Mouse (Mus musculus) liver, embryonic 13.5 days (tissue): Measurements from ENCODE around the gene Nde1. TPM values are rescaled to one million over a fixed set of nuclear protein-coding genes. Genes with fewer than 3 reads are reported as not detected.
"Not testable (repeated sequence)": the region's sequence is repeated elsewhere in the genome, so short reads cannot be mapped to it uniquely, and the experiment has no call there.

Experiments
- ATAC-seq: fragments of 200-750 bp; cut with Nextera tagmentation; 2 replicates; pipeline ENCODE4 v1.8.0; 2017; ENCODE audit warnings: low read depth, mild to moderate bottlenecking, moderate number of reproducible peaks, moderate library complexity
- DNase-seq: peaks from one replicate; pipeline ENCODE4 v3.0.0; 2022
- H3K27ac ChIP-seq: fragments of 300-500 bp; sonication (generic); 2 replicates; pipeline ENCODE4 v1.5.1; 2015; ENCODE audit warnings: moderate library complexity, mild to moderate bottlenecking, inconsistent platforms
- H3K27me3 ChIP-seq: fragments of 300-500 bp; sonication (generic); 2 replicates; pipeline ENCODE4 v1.6.1; 2015; ENCODE audit warnings: mild to moderate bottlenecking, inconsistent platforms
- H3K36me3 ChIP-seq: fragments of 300-500 bp; sonication (generic); 2 replicates; pipeline ENCODE4 v1.6.1; 2015; ENCODE audit warnings: mild to moderate bottlenecking, inconsistent platforms
- H3K4me1 ChIP-seq: fragments of 300-500 bp; sonication (generic); replicated peaks from 2 replicates; pipeline ENCODE4 v1.6.1; 2015; ENCODE audit warnings: inconsistent platforms
- H3K4me2 ChIP-seq: fragments of 300-500 bp; sonication (generic); 2 replicates; pipeline ENCODE4 v1.6.1; 2015; ENCODE audit warnings: inconsistent platforms, mild to moderate bottlenecking, moderate library complexity
- H3K4me3 ChIP-seq: fragments of 300-500 bp; sonication (generic); replicated peaks from 2 replicates; pipeline ENCODE4 v1.5.1; 2015; ENCODE audit warnings: mild to moderate bottlenecking, inconsistent platforms
- H3K9ac ChIP-seq: fragments of 300-500 bp; sonication (generic); 2 replicates; pipeline ENCODE4 v1.6.1; 2015; ENCODE audit warnings: mild to moderate bottlenecking, inconsistent platforms
- H3K9me3 ChIP-seq: fragments of 300-500 bp; sonication (generic); replicated peaks from 2 replicates; pipeline ENCODE4 v1.6.1; 2016; ENCODE audit warnings: inconsistent platforms
- WGBS: fragments of 180-500 bp; shearing (Covaris S2); methylation state at CpG from one replicate; pipeline ENCODE4 v1.1.7; 2015; ENCODE audit not compliant: insufficient replicate concordance; 5-methylcytosine and 5-hydroxymethylcytosine counted together
- polyA plus RNA-seq: library from polyadenylated mRNA; unstranded; fragments of >200 nt; fragmentation: Nextera tagmentation; extraction: Ambion mirVana; gene quantifications from 2 replicates; pipeline ENCODE4 v1.2.1, GENCODE M21; 2015

The Nde1 gene
- polyA plus RNA-seq, 1 experiment from 2014 or later = 55.0 TPM

GRCm38 (mm10) chr16:14135014-14135413 lies 28.1 kb upstream of the Nde1 start:
- Histone ChIP-seq H3K4me3 (no peak overlapping the region), H3K36me3 (peaks cover 94% of the 10 kb centered on the region), H3K9ac (no peak overlapping the region), H3K4me1 (no peaks in the 10 kb centered on the region), H3K27ac (no peak overlapping the region), H3K27me3 (no peaks in the 10 kb centered on the region), H3K4me2 (no peak overlapping the region), H3K9me3 (no peaks in the 10 kb centered on the region)
- DNase-seq (no peak), ATAC-seq (no peak)
- 51% methylated on average over 2 of the region's 2 CpGs for WGBS

GRCm38 (mm10) chr16:14137976-14138561 lies 25.0 kb upstream of the Nde1 start:
- Histone ChIP-seq H3K36me3 (peaks cover 90% of the 10 kb centered on the region), H3K27ac (no peak overlapping the region), H3K9ac (no peak overlapping the region), H3K27me3 (no peaks in the 10 kb centered on the region), H3K4me3 (no peak overlapping the region), H3K9me3 (no peaks in the 10 kb centered on the region), H3K4me2 (no peak overlapping the region), H3K4me1 (no peaks in the 10 kb centered on the region)
- ATAC-seq = no peak
- no peak for DNase-seq
- 78% methylated on average over 1 of the region's 1 CpGs for WGBS

DNA sequence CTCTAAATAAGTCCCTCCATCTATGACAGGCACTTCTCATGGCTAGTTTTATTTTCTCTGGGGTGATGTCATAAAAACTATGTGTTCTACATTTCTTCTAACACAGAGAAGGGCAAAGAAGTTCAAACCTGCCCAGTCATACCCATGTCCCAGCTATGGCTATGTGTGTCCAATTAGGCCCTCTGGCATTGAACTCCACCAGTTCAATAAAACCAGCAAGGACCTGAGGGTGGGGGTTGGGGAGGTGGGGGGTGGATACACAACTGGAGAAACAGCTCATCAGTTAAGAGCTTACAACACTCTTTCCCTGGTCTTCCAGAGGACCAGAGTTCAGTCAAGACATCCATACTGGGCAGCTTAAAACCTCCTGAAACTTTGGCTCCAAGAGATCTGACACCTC lies 24.0 kb upstream of the Nde1 start:
- no peaks in the 10 kb centered on the region for H3K9me3 ChIP-seq
- H3K4me3 ChIP-seq = no peak overlapping the region
- ATAC-seq = no peak
- no peak for DNase-seq
- H3K4me2 ChIP-seq = no peak overlapping the region
- no peak overlapping the region for H3K9ac ChIP-seq
- no peak overlapping the region for H3K27ac ChIP-seq
- no peaks in the 10 kb centered on the region for H3K27me3 ChIP-seq
- peaks cover 85% of the 10 kb centered on the region for H3K36me3 ChIP-seq
- H3K4me1 ChIP-seq = no peaks in the 10 kb centered on the region

GRCm38 (mm10) chr16:14143298-14143697 lies 19.8 kb upstream of the Nde1 start:
- no peak overlapping the region for H3K9ac ChIP-seq
- no peak overlapping the region for H3K27ac ChIP-seq
- ATAC-seq = no peak
- 71% methylated on average over 3 of the region's 3 CpGs for WGBS
- DNase-seq = no peak
- no peaks in the 10 kb centered on the region for H3K4me1 ChIP-seq
- no peaks in the 10 kb centered on the region for H3K9me3 ChIP-seq
- no peaks in the 10 kb centered on the region for H3K27me3 ChIP-seq
- H3K36me3 ChIP-seq = peaks cover 80% of the 10 kb centered on the region
- no peak overlapping the region for H3K4me2 ChIP-seq
- no peak overlapping the region for H3K4me3 ChIP-seq

GRCm38 (mm10) chr16:14147712-14148111 lies 15.4 kb upstream of the Nde1 start:
- Histone ChIP-seq H3K27ac (no peak overlapping the region), H3K4me1 (no peaks in the 10 kb centered on the region), H3K36me3 (peaks cover 76% of the 10 kb centered on the region), H3K27me3 (no peaks in the 10 kb centered on the region), H3K4me3 (no peak overlapping the region), H3K9ac (no peak overlapping the region), H3K4me2 (no peak overlapping the region), H3K9me3 (no peaks in the 10 kb centered on the region)
- DNase-seq (no peak), ATAC-seq (no peak)

DNA sequence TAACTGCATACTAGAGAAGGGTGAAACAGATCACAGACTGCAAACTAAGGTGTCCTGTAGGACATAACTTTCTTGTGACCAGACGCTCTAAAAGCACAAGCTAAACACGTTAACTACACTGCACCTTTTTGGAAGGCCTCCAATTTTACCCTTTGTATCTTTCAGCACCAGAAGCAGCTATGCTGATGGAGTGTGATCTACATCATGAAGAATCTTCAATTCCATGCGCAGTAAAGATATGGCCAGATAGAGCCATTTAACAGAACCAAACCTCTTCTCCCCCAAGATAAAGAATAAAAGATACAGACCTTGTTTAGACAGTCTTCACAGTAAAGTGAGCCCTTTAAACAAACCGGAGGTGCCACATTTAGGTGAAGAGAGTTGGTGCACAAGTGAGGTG lies 11.4 kb upstream of the Nde1 start:
- Histone ChIP-seq H3K4me3 (no peak overlapping the region), H3K27me3 (no peaks in the 10 kb centered on the region), H3K27ac (no peak overlapping the region), H3K9ac (no peak overlapping the region), H3K4me1 (peaks cover 3% of the 10 kb centered on the region; the same call in 1 of the 2 replicates), H3K36me3 (peaks cover 56% of the 10 kb centered on the region), H3K9me3 (no peaks in the 10 kb centered on the region), H3K4me2 (no peak overlapping the region)
- ATAC-seq (no peak), DNase-seq (no peak)
- WGBS = 82% methylated on average over 4 of the region's 4 CpGs

GRCm38 (mm10) chr16:14155638-14156037 lies 7.4 kb upstream of the Nde1 start:
- H3K4me2 ChIP-seq, H3K27ac ChIP-seq, H3K27me3 ChIP-seq, H3K4me3 ChIP-seq, ATAC-seq, H3K9ac ChIP-seq, H3K9me3 ChIP-seq, DNase-seq: not testable (repeated sequence)
- peaks cover 25% of the 10 kb centered on the region for H3K4me1 ChIP-seq
- peaks cover 31% of the 10 kb centered on the region for H3K36me3 ChIP-seq
- 50% methylated on average over 1 of the region's 2 CpGs for WGBS

DNA sequence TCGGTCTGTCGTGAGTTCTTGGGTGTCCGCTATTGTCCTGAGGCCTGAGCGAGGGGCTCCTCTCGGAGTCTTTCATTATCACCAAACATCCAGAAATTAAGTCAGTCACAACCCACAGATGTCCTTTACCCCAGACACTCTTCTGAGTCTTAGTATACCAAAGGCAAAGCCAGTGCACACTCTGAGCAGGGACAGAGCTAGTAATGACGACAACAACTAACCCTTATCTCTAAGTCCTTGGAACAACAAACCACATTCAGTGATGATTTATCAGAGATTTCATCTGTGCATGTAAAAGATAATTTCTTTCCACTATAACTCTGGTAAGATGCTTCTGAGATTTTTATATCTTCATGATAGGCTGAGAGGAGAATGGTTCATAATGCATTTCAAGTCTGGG lies 6.8 kb upstream of the Nde1 start:
- DNase-seq = no peak
- 60% methylated on average over 6 of the region's 6 CpGs for WGBS
- Histone ChIP-seq H3K27me3 (no peaks in the 10 kb centered on the region), H3K4me1 (peaks cover 25% of the 10 kb centered on the region), H3K4me3 (no peak overlapping the region), H3K27ac (no peak overlapping the region), H3K4me2 (no peak overlapping the region), H3K36me3 (peaks cover 24% of the 10 kb centered on the region), H3K9ac (no peak overlapping the region), H3K9me3 (no peaks in the 10 kb centered on the region)
- no peak for ATAC-seq

DNA sequence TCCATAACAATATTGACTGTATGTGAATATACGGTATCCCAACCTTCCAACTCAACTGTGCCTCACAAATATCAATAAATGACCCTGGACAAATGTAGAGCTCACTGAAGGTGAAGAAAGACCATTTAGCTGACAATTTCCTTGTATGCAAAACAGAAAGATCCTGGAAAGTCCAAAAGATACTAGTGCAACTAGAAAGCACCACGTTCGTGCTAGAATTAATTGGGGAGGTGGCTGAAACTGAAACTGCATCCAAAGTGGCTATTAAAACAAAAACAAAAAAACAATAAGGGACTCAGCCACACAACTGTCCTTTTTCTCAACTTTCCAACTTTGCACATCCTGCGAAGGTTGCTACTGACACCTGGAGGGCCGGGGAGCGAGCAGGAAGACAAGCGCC lies 4.5 kb upstream of the Nde1 start:
- WGBS = 8% methylated on average over 7 of the region's 7 CpGs
- Histone ChIP-seq H3K9ac (peak overlapping the region; percentile 88), H3K4me1 (peaks cover 40% of the 10 kb centered on the region)

DNA sequence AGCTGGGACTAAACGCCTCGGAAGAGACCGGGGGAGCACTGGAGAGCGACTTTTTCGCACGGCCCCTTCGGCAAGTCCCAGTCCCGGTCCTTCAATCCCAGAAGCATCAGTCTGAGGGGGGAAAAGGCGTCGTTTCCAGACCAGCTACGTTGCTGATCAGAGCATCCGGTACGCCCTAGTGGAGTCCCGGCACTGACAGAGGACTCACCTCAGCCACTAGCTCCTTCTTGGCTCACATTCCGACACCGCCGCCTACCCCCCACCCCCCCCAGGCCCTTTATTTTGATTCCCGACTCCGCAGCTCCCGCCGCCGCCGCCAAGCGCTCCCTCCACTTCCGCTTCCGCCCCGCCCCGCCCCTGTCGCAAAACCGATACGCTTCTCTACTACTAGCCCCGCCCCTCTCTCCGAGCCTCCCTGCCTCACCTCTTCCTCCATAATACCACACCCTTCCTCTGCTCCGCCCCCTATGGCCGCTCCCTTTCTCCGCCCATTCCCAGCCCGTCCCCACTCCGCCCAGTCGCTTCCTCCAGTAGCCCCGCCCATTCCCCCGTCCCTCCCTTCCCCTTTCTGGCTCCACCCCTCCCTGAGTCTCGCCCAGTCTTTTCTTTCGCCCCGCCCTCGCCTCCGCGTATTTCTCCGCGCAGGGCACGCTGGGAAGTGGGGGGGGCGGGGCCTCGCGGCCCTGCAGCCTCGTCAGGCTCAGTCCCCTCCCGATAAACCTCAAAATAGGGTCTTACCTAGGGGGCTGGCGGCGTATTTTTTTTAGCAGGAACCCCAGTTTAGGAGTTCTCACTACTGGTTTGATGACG lies 3.9 kb upstream of the Nde1 start:
- Histone ChIP-seq H3K4me2 (peak overlapping the region; percentile 86), H3K9ac (peak overlapping the region; percentile 88), H3K4me3 (peak overlapping the region; percentile 92), H3K36me3 (no peaks in the 10 kb centered on the region), H3K27me3 (no peaks in the 10 kb centered on the region), H3K9me3 (no peaks in the 10 kb centered on the region), H3K4me1 (peaks cover 43% of the 10 kb centered on the region), H3K27ac (peak overlapping the region; percentile 90)
- under 1% methylated on average over 58 of the region's 58 CpGs for WGBS
- DNase-seq (peak; percentile 99), ATAC-seq (peak; percentile 79)

More for the DNA sequence above, 4.5 kb upstream of the Nde1 start:
- ATAC-seq (no peak), DNase-seq (no peak)
- peak overlapping the region; percentile 84 for H3K27ac ChIP-seq
- 0 out of 2 replicates have a peak, but pooled peaks cover 3% of the 10 kb centered on the region for H3K36me3 ChIP-seq
- H3K4me2 ChIP-seq = peak overlapping the region; percentile 84
- H3K4me3 ChIP-seq = peak overlapping the region; percentile 92
- no peaks in the 10 kb centered on the region for H3K9me3 ChIP-seq
- no peaks in the 10 kb centered on the region for H3K27me3 ChIP-seq

DNA sequence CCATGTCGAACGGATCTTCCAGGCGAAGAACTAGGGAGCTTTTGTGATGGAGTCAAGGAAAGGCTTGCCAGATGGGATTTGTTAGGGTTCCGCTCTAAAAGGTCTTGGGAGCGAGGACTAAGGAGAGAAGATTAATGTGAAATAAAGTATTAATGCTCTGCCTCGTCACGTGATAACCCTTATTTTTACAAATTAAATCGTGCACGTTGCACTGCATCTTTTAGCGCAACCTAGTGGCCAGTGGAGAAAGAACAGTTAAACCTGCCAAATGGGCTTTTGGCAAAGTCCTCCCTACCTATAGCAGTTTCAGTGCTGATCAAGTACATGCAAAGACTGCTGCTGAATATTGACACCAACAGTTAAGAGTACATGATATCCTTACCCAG lies 3.3 kb upstream of the Nde1 start:
- Histone ChIP-seq H3K4me1 (peaks cover 49% of the 10 kb centered on the region), H3K9me3 (no peaks in the 10 kb centered on the region), H3K4me2 (peak overlapping the region; percentile 86), H3K27ac (peak overlapping the region; percentile 90), H3K9ac (peak overlapping the region; percentile 81), H3K4me3 (peak overlapping the region; percentile 92), H3K27me3 (no peaks in the 10 kb centered on the region), H3K36me3 (no peaks in the 10 kb centered on the region)
- ATAC-seq (no peak), DNase-seq (peak; percentile 62)
- whole genome bisulfite sequencing = under 1% methylated on average over 10 of the region's 10 CpGs

- ATAC-seq (no peak), DNase-seq (no peak)
- Histone ChIP-seq H3K9me3 (no peaks in the 10 kb centered on the region), H3K27me3 (no peaks in the 10 kb centered on the region), H3K4me2 (no peak overlapping the region), H3K27ac (no peak overlapping the region), H3K4me1 (peaks cover 61% of the 10 kb centered on the region), H3K36me3 (no peaks in the 10 kb centered on the region), H3K9ac (no peak overlapping the region), H3K4me3 (no peak overlapping the region)
- WGBS = 73% methylated on average over 1 of the region's 1 CpGs
Observed at GRCm38 (mm10) chr16:14160941-14161340, 2.1 kb upstream of the Nde1 start.
